Mouse (Mus musculus): ENCODE measurements around the gene Ube2j1. TPM values are rescaled to one million over a fixed set of nuclear protein-coding genes. Genes with fewer than 3 reads are reported as not detected.

Gene Ube2j1
- total and polyA plus RNA-seq, 3 experiments, result 64.3 to 122 (median 93.0) TPM

DNA sequence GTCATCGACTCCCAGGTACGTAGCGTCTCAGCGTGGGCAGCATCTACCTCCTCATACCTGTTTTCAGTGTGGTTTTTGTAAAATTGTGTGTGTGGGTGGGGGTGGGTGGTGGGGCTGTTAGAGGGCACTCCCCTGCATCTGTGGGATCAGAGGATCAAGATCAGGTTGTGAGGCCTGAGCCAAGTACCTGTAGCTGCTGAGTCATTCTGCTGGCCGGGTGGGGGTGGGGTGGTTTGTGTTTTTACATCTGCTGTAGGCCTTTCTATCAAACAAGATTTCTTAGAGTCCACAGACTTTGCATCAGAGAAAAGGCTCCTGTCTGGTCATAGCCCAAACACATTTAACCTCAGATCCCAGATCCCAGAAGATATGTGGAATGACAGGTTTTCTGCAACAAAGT is 35.1 kb upstream of the Ube2j1 start:
- Histone ChIP-seq H3K9me3 (replicated peaks; ENCODE audit: low read length) (peaks cover 5% of the 10 kb centered on the region), H3K79me2 (replicated peaks; ENCODE audit: control insufficient read depth, extremely low read depth, insufficient read depth, poor library complexity, severe bottlenecking) (no peaks in the 10 kb centered on the region), H3K4me3 (replicated peaks in 1 of 3; ENCODE audit: low read depth in 2 of 3, low read length in 2 of 3, poor library complexity in 1 of 3) (no peak overlapping the region), H3K27ac (ENCODE audit: insufficient read depth, low read depth) (no peak overlapping the region), H3K36me3 (replicated peaks in 1 of 2; ENCODE audit: control insufficient read depth in 1 of 2, insufficient read depth in 1 of 2, low read length in 1 of 2) (no peaks in the 10 kb centered on the region), H3K9ac (ENCODE audit: insufficient read depth, low read depth) (no peak overlapping the region), H3K27me3 (replicated peaks) (no peaks in the 10 kb centered on the region), H3K4me1 (ENCODE audit: control insufficient read depth in 1 of 2, insufficient read depth in 2 of 2) (peaks cover 0 to 5% of the 10 kb centered on the region in 2 experiments; a peak in 1 of 4 replicates), H3K4me2 (ENCODE audit: insufficient read depth, low read depth, poor library complexity, severe bottlenecking) (no peak overlapping the region)
- no peak for DNase-seq (ENCODE audit: extremely low read depth)
- in situ Hi-C loops (cut with MboI; ENCODE audit: low pct_ligation_motif_present, low pct_unique_long_range_greater_than_20kb, low sequenced_read_pairs), result loop anchor here (25.0 kb wide), 1 partner anchor 384 kb away; the partner anchor contains the start of genes Casp8ap2 and Gja10
- TF ChIP-seq JUND (conservative IDR thresholded peaks at IDR 0.05; ENCODE audit: low read depth, low read length) (no peak), HCFC1 (IDR thresholded peaks at IDR 0.05; ENCODE audit: low read depth, low read length) (no peak), RCOR1 (conservative IDR thresholded peaks at IDR 0.05; ENCODE audit: low read depth, low read length) (no peak), NELFE (IDR thresholded peaks at IDR 0.05; ENCODE audit: low read depth, low read length) (no peak), USF1 (IDR thresholded peaks at IDR 0.05; ENCODE audit: low read depth, low read length) (no peak), MXI1 (IDR thresholded peaks at IDR 0.05; ENCODE audit: low read depth, low read length) (no peak), MAX (IDR thresholded peaks at IDR 0.05; ENCODE audit: low read length) (no peak), POLR2AphosphoS2 (IDR thresholded peaks at IDR 0.05; ENCODE audit: low read depth, low read length) (no peak), USF2 (conservative IDR thresholded peaks at IDR 0.05; ENCODE audit: low read depth, low read length) (no peak), KAT2A (IDR thresholded peaks at IDR 0.05; ENCODE audit: insufficient replicate concordance, low read length) (no peak), CTCF (conservative IDR thresholded peaks at IDR 0.05 in 1 of 2, IDR thresholded peaks at IDR 0.05 in 1 of 2; ENCODE audit: low read depth in 2 of 2, low read length in 2 of 2) (no peak), ELF1 (IDR thresholded peaks at IDR 0.05; ENCODE audit: low read depth, low read length) (no peak), PAX5 (IDR thresholded peaks at IDR 0.05; ENCODE audit: low read length) (no peak), UBTF (IDR thresholded peaks at IDR 0.05; ENCODE audit: low read depth, low read length) (no peak), SMC3 (IDR thresholded peaks at IDR 0.05; ENCODE audit: low read depth, low read length) (no peak), GABPA (IDR thresholded peaks at IDR 0.05; ENCODE audit: insufficient replicate concordance, low read depth, low read length) (no peak), ZNF384 (IDR thresholded peaks at IDR 0.05; ENCODE audit: low read depth, low read length) (no peak)
- dilution Hi-C loops (cut with MboI; ENCODE audit: extremely low pct_ligation_motif_present, extremely low pct_unique_long_range_greater_than_20kb, low sequenced_read_pairs), result no loop called here

DNA sequence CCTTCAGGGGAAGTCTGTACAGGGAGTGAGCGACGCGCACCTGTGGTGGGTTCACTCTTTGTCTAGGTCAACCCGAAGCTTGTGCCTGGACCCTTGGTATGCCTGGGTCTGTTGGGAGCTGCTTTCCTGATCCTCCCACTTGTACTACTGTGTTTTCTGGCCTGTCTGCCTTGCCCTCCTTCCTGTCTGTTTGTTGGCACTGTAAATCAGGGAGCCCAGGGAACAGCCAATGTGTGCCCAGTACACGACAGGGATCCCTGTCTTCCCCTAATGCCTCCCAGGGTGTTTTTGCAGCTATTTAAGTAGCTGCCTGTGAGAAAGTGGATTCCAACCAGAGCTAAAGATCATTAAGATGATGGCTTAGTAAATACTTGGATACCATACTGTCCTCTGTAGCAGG is 33.6 kb upstream of the Ube2j1 start:
- H3K9me3 ChIP-seq (replicated peaks; ENCODE audit: low read length), result peaks cover 5% of the 10 kb centered on the region
- H3K79me2 ChIP-seq (replicated peaks; ENCODE audit: control insufficient read depth, extremely low read depth, insufficient read depth, poor library complexity, severe bottlenecking), result no peaks in the 10 kb centered on the region
- H3K4me1 ChIP-seq (ENCODE audit: control insufficient read depth in 1 of 2, insufficient read depth in 2 of 2), result peaks cover 0 to 5% of the 10 kb centered on the region in 2 experiments; a peak in 1 of 4 replicates
- no peak overlapping the region for H3K4me3 ChIP-seq (replicated peaks in 1 of 3; ENCODE audit: low read depth in 2 of 3, low read length in 2 of 3, poor library complexity in 1 of 3)
- TF ChIP-seq E2F4 (IDR thresholded peaks at IDR 0.05; ENCODE audit: insufficient replicate concordance, low read depth, low read length), result no peak
- TF ChIP-seq NRF1 (IDR thresholded peaks at IDR 0.05; ENCODE audit: low read depth, low read length), result no peak
- no peak for TF ChIP-seq JUN (IDR thresholded peaks at IDR 0.05; ENCODE audit: insufficient read depth, low read depth, low read length)
- no peak for TF ChIP-seq MAZ (IDR thresholded peaks at IDR 0.05; ENCODE audit: low read depth, low read length)
- TF ChIP-seq USF1 (IDR thresholded peaks at IDR 0.05; ENCODE audit: low read depth, low read length), result no peak
- TF ChIP-seq ZMIZ1 (IDR thresholded peaks at IDR 0.05; ENCODE audit: low read depth, low read length), result no peak
- no peak for TF ChIP-seq JUND (conservative IDR thresholded peaks at IDR 0.05; ENCODE audit: low read depth, low read length)
- TF ChIP-seq CHD1 (IDR thresholded peaks at IDR 0.05; ENCODE audit: low read depth, low read length), result no peak
- no peak for TF ChIP-seq ZC3H11A (IDR thresholded peaks at IDR 0.05; ENCODE audit: low read depth, low read length)
- TF ChIP-seq MAFK (IDR thresholded peaks at IDR 0.05; ENCODE audit: insufficient replicate concordance, low read length), result no peak
- no peak for TF ChIP-seq USF2 (conservative IDR thresholded peaks at IDR 0.05; ENCODE audit: low read depth, low read length)
- TF ChIP-seq NELFE (IDR thresholded peaks at IDR 0.05; ENCODE audit: low read depth, low read length), result no peak
- TF ChIP-seq MEF2A (IDR thresholded peaks at IDR 0.05; ENCODE audit: borderline replicate concordance, low read depth, low read length), result no peak
- no peaks in the 10 kb centered on the region for H3K27me3 ChIP-seq (replicated peaks)
- no peak overlapping the region for H3K27ac ChIP-seq (ENCODE audit: insufficient read depth, low read depth)
- H3K4me2 ChIP-seq (ENCODE audit: insufficient read depth, low read depth, poor library complexity, severe bottlenecking), result no peak overlapping the region
- H3K9ac ChIP-seq (ENCODE audit: insufficient read depth, low read depth), result no peak overlapping the region
- dilution Hi-C loops (cut with MboI; ENCODE audit: extremely low pct_ligation_motif_present, extremely low pct_unique_long_range_greater_than_20kb, low sequenced_read_pairs) (no loop called here), in situ Hi-C loops (cut with MboI; ENCODE audit: low pct_ligation_motif_present, low pct_unique_long_range_greater_than_20kb, low sequenced_read_pairs) (loop anchor here (25.0 kb wide), 1 partner anchor 385 kb away; the partner anchor contains the start of genes Casp8ap2 and Gja10)
- DNase-seq (ENCODE audit: extremely low read depth), result no peak
- H3K36me3 ChIP-seq (replicated peaks in 1 of 2; ENCODE audit: control insufficient read depth in 1 of 2, insufficient read depth in 1 of 2, low read length in 1 of 2), result no peaks in the 10 kb centered on the region

Data from CH12.LX (cell line).